Mouse (Mus musculus): ENCODE data around the gene Rab7.
A peak's percentile ranks its signal among the peaks of the same experiment; 100 is the strongest.
"Not testable (repeated sequence)": the region's sequence is repeated elsewhere in the genome, so short reads cannot be mapped to it uniquely, and the experiment has no call there.

Rab7 gene

GRCm38 (mm10) chr6:88053228-88054080 is 8.4 kb upstream of the Rab7 start:
- no peak for DNase-seq

- DNase-seq: no peak
These were observed 6.1 kb upstream of the Rab7 start for GRCm38 (mm10) chr6:88051206-88051605.

GRCm38 (mm10) chr6:88049008-88049407 is 3.9 kb upstream of the Rab7 start:
- DNase-seq: no peak

GRCm38 (mm10) chr6:88047853-88048252 is 2.8 kb upstream of the Rab7 start:
- no peak for DNase-seq

- no peak for DNase-seq
These were observed 316 bp upstream of the Rab7 start for GRCm38 (mm10) chr6:88045406-88045766.

- DNase-seq: no peak
These were observed 865 bp downstream of the Rab7 start for GRCm38 (mm10) chr6:88044234-88044576.

GRCm38 (mm10) chr6:88042336-88042735 is 2.7 kb downstream of the Rab7 start:
- DNase-seq: no peak

- no peak for DNase-seq
These were observed 3.8 kb downstream of the Rab7 start for GRCm38 (mm10) chr6:88041221-88041620.

GRCm38 (mm10) chr6:88039426-88039825 is 5.6 kb downstream of the Rab7 start:
- DNase-seq: no peak

GRCm38 (mm10) chr6:88037471-88038045 is 7.5 kb downstream of the Rab7 start:
- DNase-seq: no peak

GRCm38 (mm10) chr6:88033504-88033903 is 11.6 kb downstream of the Rab7 start:
- DNase-seq: no peak

- DNase-seq: no peak
These were observed 14.6 kb downstream of the Rab7 start for GRCm38 (mm10) chr6:88030432-88030831.

GRCm38 (mm10) chr6:88027390-88027789 is 17.7 kb downstream of the Rab7 start:
- DNase-seq: no peak

- DNase-seq: no peak
These were observed 21.7 kb downstream of the Rab7 start for GRCm38 (mm10) chr6:88023316-88023890.

GRCm38 (mm10) chr6:88019154-88019553 is 25.9 kb downstream of the Rab7 start:
- no peak for DNase-seq

GRCm38 (mm10) chr6:88017821-88018220 is 27.2 kb downstream of the Rab7 start:
- no peak for DNase-seq

- no peak for DNase-seq
These were observed 29.3 kb downstream of the Rab7 start for GRCm38 (mm10) chr6:88015797-88016196.

- DNase-seq: no peak
These were observed 31.6 kb downstream of the Rab7 start for GRCm38 (mm10) chr6:88013456-88013855.

GRCm38 (mm10) chr6:88012601-88013000 is 32.5 kb downstream of the Rab7 start:
- DNase-seq: no peak

GRCm38 (mm10) chr6:88011106-88011505 is 34.0 kb downstream of the Rab7 start:
- peak; percentile 15 for DNase-seq

- DNase-seq: no peak
These were observed 35.9 kb downstream of the Rab7 start for GRCm38 (mm10) chr6:88009209-88009608.

GRCm38 (mm10) chr6:88004773-88005172 is 40.3 kb downstream of the Rab7 start:
- DNase-seq: not testable (repeated sequence)

GRCm38 (mm10) chr6:88003439-88003838 is 41.6 kb downstream of the Rab7 start:
- no peak for DNase-seq

GRCm38 (mm10) chr6:87998358-87998757 is 46.7 kb downstream of the Rab7 start:
- DNase-seq: no peak
